Mouse (Mus musculus) hindbrain, embryonic 14.5 days (tissue): ENCODE measurements at regions not wholly inside any gene's neighbourhood (a gene's known extent, or its start where the extent isn't known, plus 50 kb on each side); places are given as distances from the start of the nearest gene placed in this dataset.

ENCODE experiments used
- ATAC-seq: fragments of 200-750 bp; cut with Nextera tagmentation; 2 replicates; pipeline ENCODE4 v1.8.0; 2017; ENCODE audit warnings: moderate number of reproducible peaks, mild to moderate bottlenecking, moderate TSS enrichment, moderate library complexity; ENCODE audit not compliant: low FRiP score
- DNase-seq: peaks from one replicate; pipeline ENCODE4 v3.0.0-alpha.2; 2015; ENCODE audit warnings: low spot score
- H3K27ac ChIP-seq: fragments of 300-500 bp; sonication (generic); 2 replicates; pipeline ENCODE4 v1.5.1; 2014; ENCODE audit warnings: mild to moderate bottlenecking, moderate library complexity
- H3K27me3 ChIP-seq: fragments of 300-500 bp; sonication (generic); 2 replicates; pipeline ENCODE4 v1.6.1; 2014; ENCODE audit warnings: mild to moderate bottlenecking, low read length, mixed read lengths; ENCODE audit not compliant: control insufficient read depth, insufficient read depth
- H3K36me3 ChIP-seq: fragments of 300-500 bp; sonication (generic); replicated peaks from 2 replicates; pipeline ENCODE4 v1.6.1; 2014; ENCODE audit not compliant: control insufficient read depth, insufficient read depth
- H3K4me1 ChIP-seq: fragments of 300-500 bp; sonication (generic); replicated peaks from 2 replicates; pipeline ENCODE4 v1.6.1; 2014; ENCODE audit warnings: antibody characterized with exemption, low read length, mixed read lengths; ENCODE audit not compliant: control insufficient read depth, insufficient read depth
- H3K4me2 ChIP-seq: fragments of 300-500 bp; sonication (generic); replicated peaks from 2 replicates; pipeline ENCODE4 v1.6.1; 2014; ENCODE audit warnings: mild to moderate bottlenecking, moderate library complexity
- H3K4me3 ChIP-seq: fragments of 300-500 bp; sonication (generic); replicated peaks from 2 replicates; pipeline ENCODE4 v1.5.1; 2014; ENCODE audit warnings: mild to moderate bottlenecking, low read length
- H3K9ac ChIP-seq: fragments of 300-500 bp; sonication (generic); 2 replicates; pipeline ENCODE4 v1.6.1; 2014
- H3K9me3 ChIP-seq: fragments of 300-500 bp; sonication (generic); 2 replicates; pipeline ENCODE4 v1.6.1; 2016; ENCODE audit warnings: low read length; ENCODE audit not compliant: control insufficient read depth
- WGBS: fragments of 180-500 bp; shearing (Covaris S2); extraction: QIAGEN DNeasy Blood & Tissue Kit; methylation state at CpG from one replicate; pipeline ENCODE4 v1.1.7; 2014; 5-methylcytosine and 5-hydroxymethylcytosine counted together

DNA sequence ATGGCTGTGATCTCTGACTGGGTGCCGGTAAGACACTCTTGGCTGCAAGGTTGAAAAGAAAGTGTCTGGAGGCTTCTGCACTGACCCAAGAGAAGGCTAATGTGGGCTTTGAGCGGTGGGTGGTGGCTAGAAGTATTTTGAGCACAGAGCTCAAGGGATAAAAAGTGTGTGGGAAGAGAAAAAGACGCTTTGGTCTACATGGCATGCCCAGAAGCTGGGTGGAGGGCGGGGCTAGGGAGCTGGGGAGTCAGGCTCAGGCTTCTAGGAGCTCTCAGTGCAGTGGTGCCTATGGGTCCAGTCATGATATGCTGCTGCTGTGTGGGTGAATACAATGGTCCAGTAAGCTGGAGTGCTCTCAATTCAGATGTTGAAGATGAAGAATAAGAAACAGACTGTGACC is 152.1 kb downstream of the Efnb1 start:
- ATAC-seq (no peak), DNase-seq (no peak)
- Histone ChIP-seq H3K9me3 (no peaks in the 10 kb centered on the region), H3K27me3 (peaks cover 36% of the 10 kb centered on the region), H3K36me3 (no peaks in the 10 kb centered on the region), H3K4me1 (peaks cover 4% of the 10 kb centered on the region; the same call in 1 of the 2 replicates), H3K9ac (no peak overlapping the region), H3K4me3 (no peak overlapping the region), H3K27ac (no peak overlapping the region), H3K4me2 (no peak overlapping the region)
- WGBS = 82% methylated on average over 4 of the region's 4 CpGs

DNA sequence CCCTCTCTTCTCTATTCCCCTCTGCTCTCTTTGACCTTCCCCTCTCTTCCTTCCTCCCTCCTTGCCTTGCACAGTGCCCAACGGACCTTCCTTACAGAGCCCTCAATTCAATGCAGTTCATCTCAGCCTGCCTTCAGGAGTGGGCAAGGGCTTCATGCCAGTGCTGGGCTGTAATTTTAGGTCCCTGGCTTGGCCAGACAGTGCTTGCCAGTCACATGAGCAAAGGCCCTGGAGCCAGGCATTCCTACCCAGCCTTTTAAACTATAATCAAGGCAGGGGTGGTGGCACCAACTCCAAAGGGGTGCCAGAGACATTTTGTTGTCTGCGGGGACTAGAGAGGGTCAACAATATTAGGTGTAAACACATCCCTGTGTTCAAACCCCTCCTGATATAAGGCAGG is 150.9 kb downstream of the Efnb1 start:
- Histone ChIP-seq H3K9ac (no peak overlapping the region), H3K4me1 (peaks cover 4% of the 10 kb centered on the region; the same call in 1 of the 2 replicates), H3K4me2 (no peak overlapping the region), H3K4me3 (no peak overlapping the region), H3K36me3 (no peaks in the 10 kb centered on the region), H3K27me3 (peaks cover 31% of the 10 kb centered on the region), H3K9me3 (no peaks in the 10 kb centered on the region), H3K27ac (no peak overlapping the region)
- 76% methylated on average over 2 of the region's 2 CpGs for WGBS
- DNase-seq (no peak), ATAC-seq (no peak)

DNA sequence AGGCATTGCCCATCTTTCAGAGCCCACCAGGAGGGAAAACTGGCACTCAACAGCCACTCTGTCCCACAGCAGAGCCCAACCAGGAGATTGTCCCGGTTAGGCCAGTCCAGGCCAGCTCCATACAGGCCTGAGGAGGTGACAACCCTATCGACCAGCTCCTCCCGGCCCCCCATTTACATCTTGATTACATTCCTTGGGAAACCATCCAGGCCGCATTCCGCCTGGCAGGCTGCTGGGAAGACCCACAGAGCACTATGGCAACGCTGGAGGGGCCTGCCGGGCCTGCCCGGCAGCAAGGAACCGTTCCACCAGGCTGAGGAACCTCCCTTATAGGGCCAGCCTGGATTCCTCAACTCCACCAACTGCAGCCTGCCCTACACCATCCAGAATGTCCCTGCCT is 149.7 kb downstream of the Efnb1 start:
- Histone ChIP-seq H3K9ac (no peak overlapping the region), H3K4me1 (peaks cover 4% of the 10 kb centered on the region; the same call in 1 of the 2 replicates), H3K9me3 (no peaks in the 10 kb centered on the region), H3K4me2 (no peak overlapping the region), H3K36me3 (no peaks in the 10 kb centered on the region), H3K4me3 (no peak overlapping the region), H3K27ac (no peak overlapping the region), H3K27me3 (peaks cover 31% of the 10 kb centered on the region)
- peak; percentile 88 for ATAC-seq
- DNase-seq = peak; percentile 61
- WGBS = 21% methylated on average over 9 of the region's 9 CpGs

DNA sequence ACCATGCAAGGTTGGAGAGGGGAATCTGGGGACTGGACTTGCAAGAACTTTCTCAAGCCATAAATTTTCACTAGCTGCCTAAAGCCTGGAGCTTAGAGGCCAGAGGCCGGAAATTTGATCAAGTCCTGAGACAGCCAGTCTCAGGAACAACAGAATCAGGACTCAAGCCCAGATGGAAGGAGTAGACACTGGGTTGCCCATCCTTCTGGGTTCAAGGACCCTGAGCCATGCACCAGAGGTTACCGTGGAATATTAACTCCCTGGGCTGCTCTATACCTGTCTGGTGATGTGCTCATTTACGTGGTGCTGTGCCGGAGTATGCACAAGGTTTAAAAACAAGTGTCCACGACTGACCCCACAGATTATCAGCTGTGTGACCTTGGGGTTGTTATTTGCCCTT is 145.1 kb downstream of the Efnb1 start:
- no peak for ATAC-seq

DNA sequence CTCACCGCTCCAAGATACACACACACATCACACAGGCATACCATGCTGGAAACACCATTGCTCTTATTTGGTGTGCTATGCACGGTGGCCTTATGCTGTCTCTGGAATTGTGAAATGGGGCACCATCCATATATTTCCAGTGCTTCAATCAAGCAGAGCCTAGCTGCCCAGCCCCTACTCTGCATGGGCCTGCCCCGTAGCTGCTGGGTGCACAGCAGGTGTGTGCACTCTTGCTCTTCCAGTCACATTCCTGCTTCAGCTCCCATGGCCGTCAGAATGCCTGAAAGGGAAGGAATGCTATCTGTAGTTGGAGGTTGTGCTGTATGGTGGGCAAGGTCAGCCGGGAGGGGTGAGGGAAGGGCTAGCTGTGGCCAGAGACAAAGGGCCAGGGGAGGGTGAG is 144.6 kb downstream of the Efnb1 start:
- Histone ChIP-seq H3K9me3 (no peaks in the 10 kb centered on the region), H3K27ac (no peak overlapping the region), H3K4me1 (peaks cover 2% of the 10 kb centered on the region; the same call in 1 of the 2 replicates), H3K36me3 (no peaks in the 10 kb centered on the region), H3K4me2 (no peak overlapping the region), H3K9ac (no peak overlapping the region), H3K27me3 (0 out of 2 replicates have a peak, but pooled peaks cover 21% of the 10 kb centered on the region), H3K4me3 (no peak overlapping the region)
- no peak for ATAC-seq
- no peak for DNase-seq
- 46% methylated on average over 5 of the region's 5 CpGs for WGBS

More for the DNA sequence above, 145.1 kb downstream of the Efnb1 start:
- H3K36me3 ChIP-seq = no peaks in the 10 kb centered on the region
- H3K4me1 ChIP-seq = peaks cover 4% of the 10 kb centered on the region; the same call in 1 of the 2 replicates
- H3K4me3 ChIP-seq = no peak overlapping the region
- H3K4me2 ChIP-seq = no peak overlapping the region
- H3K27ac ChIP-seq = no peak overlapping the region
- no peaks in the 10 kb centered on the region for H3K9me3 ChIP-seq
- 0 out of 2 replicates have a peak, but pooled peaks cover 21% of the 10 kb centered on the region for H3K27me3 ChIP-seq
- no peak overlapping the region for H3K9ac ChIP-seq
- WGBS = 74% methylated on average over 5 of the region's 5 CpGs
- DNase-seq = no peak

DNA sequence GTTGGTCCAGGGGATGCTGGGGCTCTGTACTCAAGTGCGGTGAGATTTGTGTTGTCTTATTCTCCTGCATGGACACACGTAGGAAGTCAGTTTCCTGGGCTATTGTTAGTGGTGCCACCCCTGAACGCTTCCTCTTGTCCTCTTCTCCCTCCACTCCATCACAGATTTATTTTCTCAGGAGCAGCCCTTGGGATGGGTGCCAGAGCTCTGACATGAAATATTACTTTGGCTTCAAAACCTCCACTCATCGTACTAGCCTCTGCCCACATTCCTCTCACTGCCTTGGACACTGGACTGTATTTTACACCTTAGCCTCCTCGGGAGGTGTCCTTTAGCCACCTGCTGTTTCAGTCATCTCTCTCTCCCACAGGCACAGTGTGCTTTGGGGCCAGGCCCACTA is 139.6 kb downstream of the Efnb1 start:
- H3K36me3 ChIP-seq = no peaks in the 10 kb centered on the region
- no peak overlapping the region for H3K4me2 ChIP-seq
- H3K9me3 ChIP-seq = no peaks in the 10 kb centered on the region
- H3K9ac ChIP-seq = no peak overlapping the region
- H3K27me3 ChIP-seq = 0 out of 2 replicates have a peak, but pooled peaks cover 14% of the 10 kb centered on the region
- ATAC-seq = no peak
- WGBS = 76% methylated on average over 5 of the region's 5 CpGs
- no peaks in the 10 kb centered on the region for H3K4me1 ChIP-seq
- H3K4me3 ChIP-seq = no peak overlapping the region
- H3K27ac ChIP-seq = no peak overlapping the region
- DNase-seq = no peak

DNA sequence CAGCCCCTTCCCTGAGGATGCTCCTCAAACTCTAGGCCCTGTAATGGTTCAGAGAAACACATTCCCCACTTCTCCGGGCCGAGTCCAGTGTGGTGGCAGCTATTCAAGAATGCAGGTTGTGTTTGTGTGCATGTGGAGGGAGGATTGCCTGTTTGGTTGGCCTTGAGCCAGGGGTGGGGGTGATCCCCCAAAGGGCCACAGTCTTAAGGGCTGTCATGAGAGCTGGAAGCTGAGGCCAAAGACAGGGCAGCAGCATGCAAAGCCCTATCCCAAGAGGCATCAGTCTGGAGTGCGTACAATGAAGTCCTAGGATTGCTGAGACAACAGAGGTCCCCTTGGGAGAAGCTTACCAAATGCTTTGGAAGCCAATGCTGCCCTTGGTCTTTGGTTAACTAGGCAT is 136.0 kb downstream of the Efnb1 start:
- 77% methylated on average over 3 of the region's 3 CpGs for WGBS
- no peak for ATAC-seq

DNA sequence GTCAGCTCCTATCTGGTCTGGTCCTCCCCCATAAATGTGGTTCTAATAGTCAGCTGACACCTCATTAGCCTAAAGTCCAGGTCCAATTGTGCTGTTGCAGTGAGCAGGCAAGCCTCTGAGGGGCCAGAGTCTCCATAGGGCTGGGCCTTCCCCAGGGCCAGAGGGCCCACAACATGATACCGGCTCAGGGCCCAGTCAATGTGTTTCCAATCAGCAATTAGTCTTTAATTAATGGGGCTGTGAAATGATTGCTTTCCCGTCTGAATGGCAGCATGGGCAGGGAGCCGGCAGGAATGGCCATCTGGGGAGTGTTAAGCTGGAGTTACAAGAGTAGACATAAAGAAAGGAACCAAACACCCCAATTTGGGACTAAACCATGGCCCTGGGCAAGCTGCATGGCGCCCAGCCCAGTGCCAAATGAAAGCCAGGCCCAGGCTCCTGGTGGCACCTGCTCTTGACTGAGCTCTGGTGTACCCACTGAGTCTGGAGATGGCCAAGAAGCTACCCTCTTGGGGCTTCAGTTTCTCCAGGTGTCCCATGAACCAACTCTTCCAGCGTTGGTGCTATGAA is 113.2 kb downstream of the Efnb1 start:
- DNase-seq (no peak), ATAC-seq (no peak)
- Histone ChIP-seq H3K4me1 (no peaks in the 10 kb centered on the region), H3K27ac (no peak overlapping the region), H3K4me2 (no peak overlapping the region), H3K4me3 (no peak overlapping the region), H3K36me3 (no peaks in the 10 kb centered on the region), H3K9ac (no peak overlapping the region), H3K9me3 (no peaks in the 10 kb centered on the region), H3K27me3 (peaks cover 13% of the 10 kb centered on the region; the same call in 1 of the 2 replicates)
- 74% methylated on average over 5 of the region's 5 CpGs for WGBS

More for the DNA sequence above, 136.0 kb downstream of the Efnb1 start:
- H3K27me3 ChIP-seq = 0 out of 2 replicates have a peak, but pooled peaks cover 3% of the 10 kb centered on the region
- no peak overlapping the region for H3K9ac ChIP-seq
- peaks cover 3% of the 10 kb centered on the region; the same call in 1 of the 2 replicates for H3K9me3 ChIP-seq
- H3K36me3 ChIP-seq = no peaks in the 10 kb centered on the region
- no peak overlapping the region for H3K4me2 ChIP-seq
- no peak overlapping the region for H3K4me3 ChIP-seq
- H3K4me1 ChIP-seq = no peaks in the 10 kb centered on the region
- H3K27ac ChIP-seq = no peak overlapping the region
- no peak for DNase-seq

DNA sequence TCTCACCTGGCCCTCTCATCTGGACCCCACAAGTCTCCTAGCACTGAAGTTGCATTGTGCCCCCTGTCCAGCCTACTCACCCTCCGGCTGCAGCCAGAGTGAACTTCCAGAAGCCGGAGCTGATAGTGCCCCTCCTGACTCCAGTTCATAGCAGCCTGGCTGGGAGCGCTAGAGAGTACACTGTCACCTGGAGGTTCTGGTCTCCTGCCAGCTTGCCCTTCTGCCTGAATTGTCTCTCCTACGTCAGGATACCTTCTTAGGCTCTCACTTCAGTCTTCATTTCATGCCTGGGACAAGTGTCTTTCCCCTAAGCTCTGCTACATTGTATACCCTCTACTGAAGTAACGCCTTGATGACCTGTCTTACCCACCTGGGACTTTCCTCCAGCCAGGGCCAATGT is 112.3 kb downstream of the Efnb1 start:
- peaks cover 10% of the 10 kb centered on the region; the same call in 1 of the 2 replicates for H3K27me3 ChIP-seq
- no peak for DNase-seq

DNA sequence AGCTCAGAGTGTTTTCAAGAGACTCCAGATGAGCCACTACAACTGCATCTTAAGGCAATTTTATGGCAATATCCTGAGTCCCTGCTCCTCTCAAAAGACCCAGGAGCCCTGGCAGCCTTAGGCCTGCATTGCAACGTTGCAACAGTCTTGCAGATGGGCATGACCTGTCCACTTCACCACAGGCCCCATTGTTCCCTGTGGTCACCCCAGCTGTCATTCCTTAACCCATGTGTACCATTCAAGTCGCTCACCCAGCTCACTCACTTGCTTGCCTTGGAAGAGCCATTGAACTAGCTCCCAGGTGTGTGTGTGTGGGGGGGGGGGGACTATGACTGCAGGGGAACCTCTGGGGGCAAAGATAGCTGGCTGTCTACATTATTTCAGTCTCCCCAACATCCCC is 110.8 kb downstream of the Efnb1 start:
- no peak for ATAC-seq
- Histone ChIP-seq H3K4me2 (no peak overlapping the region), H3K4me1 (no peaks in the 10 kb centered on the region), H3K27ac (no peak overlapping the region), H3K27me3 (peaks cover 6% of the 10 kb centered on the region; the same call in 1 of the 2 replicates), H3K9me3 (no peaks in the 10 kb centered on the region), H3K4me3 (no peak overlapping the region), H3K9ac (no peak overlapping the region), H3K36me3 (no peaks in the 10 kb centered on the region)
- WGBS = 63% methylated on average over 2 of the region's 2 CpGs
- DNase-seq = no peak

More for the DNA sequence above, 112.3 kb downstream of the Efnb1 start:
- Histone ChIP-seq H3K27ac (no peak overlapping the region), H3K4me2 (no peak overlapping the region), H3K36me3 (no peaks in the 10 kb centered on the region), H3K9ac (no peak overlapping the region), H3K9me3 (no peaks in the 10 kb centered on the region), H3K4me1 (no peaks in the 10 kb centered on the region), H3K4me3 (no peak overlapping the region)
- no peak for ATAC-seq
- 88% methylated on average over 5 of the region's 5 CpGs for whole genome bisulfite sequencing
